Mouse (Mus musculus): ENCODE results near the gene Nkx1-1. TPM values are rescaled to one million over a fixed set of nuclear protein-coding genes. Genes with fewer than 3 reads are reported as not detected.
A peak's percentile ranks its signal among the peaks of the same experiment; 100 is the strongest.

Gene Nkx1-1
- total RNA-seq, 2 experiments from 2014 or later, result not detected

DNA sequence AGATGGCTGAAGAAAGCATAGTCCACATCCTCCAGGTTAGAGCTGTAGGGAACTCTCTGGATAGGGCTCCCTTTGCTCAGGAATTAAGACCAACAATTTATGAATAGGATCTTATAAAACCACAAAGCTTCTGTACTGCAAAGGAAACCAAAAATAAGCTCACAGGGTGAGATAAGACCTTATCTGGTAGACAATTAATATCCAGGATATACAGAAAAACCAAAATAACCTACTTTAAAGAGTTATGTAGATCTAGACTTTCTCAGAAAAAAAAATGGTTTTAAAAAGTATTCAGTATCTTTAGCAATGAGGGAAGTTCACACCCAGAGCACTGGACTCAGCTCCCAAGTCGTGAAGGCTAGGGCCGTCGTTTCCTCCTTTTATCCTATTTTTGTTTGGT is 13.5 kb downstream of the Nkx1-1 start:
- no peak for DNase-seq (ENCODE audit: low spot score)

DNA sequence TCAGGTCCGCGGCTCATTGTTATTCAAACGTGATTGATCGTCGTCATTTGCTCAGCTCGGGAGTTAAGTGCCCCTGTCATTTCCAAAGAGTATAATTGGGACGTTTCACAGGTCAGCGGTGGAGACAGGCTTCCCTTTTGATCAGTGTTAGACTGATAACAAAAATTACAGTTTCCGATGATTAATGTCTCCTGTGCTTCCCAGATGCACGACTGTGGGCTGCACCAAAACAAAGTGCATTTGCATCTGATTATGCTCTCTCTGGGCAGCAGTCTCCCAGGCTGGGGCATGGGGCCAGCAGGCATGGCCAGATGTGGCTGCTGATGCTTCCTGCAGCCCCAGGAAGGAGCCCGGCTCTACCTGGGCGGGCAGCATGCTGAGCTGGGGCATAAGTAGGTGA is 33.0 kb downstream of the Nkx1-1 start:
- DNase-seq (ENCODE audit: low spot score), result no peak

DNA sequence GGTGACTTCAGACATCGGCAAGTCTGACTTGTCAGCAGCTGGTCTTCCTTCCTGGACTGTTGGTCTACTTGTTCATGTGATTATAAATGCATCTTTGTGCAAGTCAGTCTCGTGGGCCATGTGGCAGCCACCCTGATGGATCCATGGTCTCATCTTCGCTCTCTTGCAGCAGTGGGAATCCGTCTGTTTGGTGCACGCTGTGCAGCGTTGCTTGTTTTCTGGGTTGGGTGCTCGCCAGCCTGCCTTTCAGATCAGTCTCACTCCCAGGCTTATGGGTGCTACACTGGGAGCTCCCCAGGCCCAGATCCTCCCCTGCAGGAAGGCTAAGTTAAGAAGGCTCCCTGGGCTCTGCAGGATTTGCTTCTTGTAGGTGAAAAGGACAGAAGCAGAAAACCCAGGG is 36.9 kb downstream of the Nkx1-1 start:
- no peak for DNase-seq (ENCODE audit: low spot score)

DNA sequence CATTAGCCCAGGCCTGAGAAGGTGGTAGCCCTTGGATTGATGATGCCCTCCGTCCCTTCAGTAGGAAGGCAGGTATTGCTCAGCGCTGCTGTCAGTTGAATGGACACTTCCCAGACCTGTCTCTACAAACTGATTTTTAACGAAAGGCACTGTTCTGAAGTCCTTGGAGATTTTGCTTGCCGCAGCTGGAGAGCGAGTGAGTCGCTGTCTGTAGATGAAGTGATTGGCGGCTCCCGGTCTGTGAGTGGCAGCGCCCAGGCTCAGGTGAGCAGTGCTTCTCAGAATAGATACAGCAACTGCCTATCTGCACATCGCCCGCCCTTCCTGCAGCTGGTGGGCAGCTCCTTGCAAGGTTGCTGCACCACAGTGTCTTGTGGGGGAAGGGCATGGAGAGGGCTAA is 38.1 kb downstream of the Nkx1-1 start:
- no peak for DNase-seq (ENCODE audit: low spot score)

GRCm38 (mm10) chr5:33393803-33394202 is 40.0 kb downstream of the Nkx1-1 start:
- peak; percentile 69 for DNase-seq (ENCODE audit: low spot score)

- no peak for DNase-seq (ENCODE audit: low spot score)
These were observed 46.2 kb downstream of the Nkx1-1 start for GRCm38 (mm10) chr5:33387550-33387949.

Other genes with a start within 250 kb of the Nkx1-1 start
- gene Spon2, start 215.5 kb downstream of the Nkx1-1 start, total RNA-seq (2021), result 1 to 10 TPM; 1.5 to 1.6 TPM
- gene Ctbp1, start 159.0 kb downstream of the Nkx1-1 start, total RNA-seq (2021), result 100 to 1,000 TPM; 211 to 229 TPM
- gene Maea, start 98.5 kb downstream of the Nkx1-1 start, total RNA-seq (2021), result 10 to 100 TPM; 56.5 to 67.7 TPM
- 1 to 10 TPM; 2.6 to 2.9 TPM for gene Uvssa, start 55.4 kb downstream of the Nkx1-1 start, total RNA-seq (2021)
- gene Fam53a, start 195.7 kb upstream of the Nkx1-1 start, total RNA-seq (2021), result 10 to 100 TPM; 57.4 to 66.2 TPM
- gene Gm9903, start 195.9 kb upstream of the Nkx1-1 start, total RNA-seq (2021), result under 1 TPM; 0.34 to 0.38 TPM
- gene Slbp, start 218.6 kb upstream of the Nkx1-1 start, total RNA-seq (2021), result 1 to 10 TPM; 5.7 to 8.1 TPM
- gene Tacc3, start 224.2 kb upstream of the Nkx1-1 start, total RNA-seq (2021), result 1 to 10 TPM; 1.3 to 1.7 TPM
- gene Tmem129, start 224.4 kb upstream of the Nkx1-1 start, total RNA-seq (2021), result 1 to 10 TPM; 8.4 TPM

Measured in gastrocnemius, adult 18-20 months (tissue).